Mouse (Mus musculus) layer of hippocampus, postnatal 14 days (tissue): Measurements from ENCODE around the gene Ccdc191. TPM values are rescaled to one million over a fixed set of nuclear protein-coding genes. Genes with fewer than 3 reads are reported as not detected.

Experiments
- DNase-seq, 2 experiments: peaks; one replicate each; pipeline ENCODE4 v3.0.0; 2021 to 2022; ENCODE audit warnings: low spot score in 2 of 2, mixed read lengths in 1 of 2
- total RNA-seq, 2 experiments: library from RNA; stranded (reverse); gene quantifications; 2 replicates each; pipeline ENCODE4 v1.2.3; 2021

The Ccdc191 gene
- total RNA-seq, 2 experiments from 2014 or later: 2.2 to 7.8 TPM

DNA sequence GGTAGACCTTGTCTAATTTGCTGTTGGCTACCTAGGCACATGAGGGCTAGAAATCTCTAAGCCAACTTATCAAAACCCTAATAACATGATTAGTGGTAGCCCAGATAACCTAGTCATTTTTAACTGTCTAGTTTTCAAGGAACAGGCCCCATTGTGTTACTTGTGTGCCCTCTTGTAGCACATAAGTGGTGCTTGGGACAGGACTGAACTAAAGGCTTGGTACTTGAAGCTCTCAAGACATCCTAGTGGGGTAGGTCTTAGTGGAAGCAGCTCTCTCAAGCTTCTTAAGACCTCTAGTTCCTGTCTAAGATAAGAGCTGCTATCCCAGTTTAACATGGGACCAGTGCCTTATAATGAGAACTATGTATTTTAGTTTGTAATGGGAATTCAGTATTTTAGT lies 41.0 kb downstream of the Ccdc191 start:
- DNase-seq: no peak

DNA sequence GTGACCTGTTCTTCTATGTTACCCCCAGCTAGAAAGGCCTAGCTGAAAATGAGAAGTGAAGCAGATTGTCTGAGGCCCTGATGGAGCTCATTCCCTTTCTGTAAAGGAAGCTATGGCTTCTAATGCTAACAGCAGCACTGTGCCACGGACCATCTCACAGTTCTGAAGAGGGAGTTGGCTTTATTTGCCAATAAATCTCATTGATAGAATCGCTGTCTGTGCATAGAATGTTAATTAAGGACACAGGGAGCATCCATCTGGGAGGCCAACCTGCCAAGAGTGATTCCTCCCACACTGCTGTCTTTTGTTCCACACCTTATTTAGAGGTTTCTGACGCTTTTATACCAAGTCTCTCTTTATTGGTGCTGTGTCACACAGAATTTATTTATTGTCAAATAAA lies 41.9 kb downstream of the Ccdc191 start:
- peak in 1 of 2 experiments; percentile 73 for DNase-seq

DNA sequence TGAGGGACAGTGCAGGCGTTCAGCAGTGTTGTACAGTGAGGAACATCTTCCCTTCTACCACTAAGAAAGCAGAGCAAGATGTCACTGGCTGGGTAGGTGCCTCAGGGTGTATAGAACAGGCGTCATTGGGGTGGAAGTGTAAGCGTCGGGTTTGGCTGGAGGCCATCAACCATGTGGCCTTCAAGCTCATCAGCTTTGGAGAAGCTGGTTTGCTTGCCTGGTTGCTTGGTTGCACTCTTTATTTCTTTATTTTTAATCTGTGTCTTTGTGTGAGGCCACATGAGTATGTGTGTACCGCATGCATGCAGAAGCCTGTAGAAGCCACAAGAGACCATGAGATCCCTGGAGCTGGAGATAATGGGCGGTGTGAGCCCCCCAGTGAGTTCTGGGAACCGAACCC lies 42.7 kb downstream of the Ccdc191 start:
- no peak for DNase-seq

DNA sequence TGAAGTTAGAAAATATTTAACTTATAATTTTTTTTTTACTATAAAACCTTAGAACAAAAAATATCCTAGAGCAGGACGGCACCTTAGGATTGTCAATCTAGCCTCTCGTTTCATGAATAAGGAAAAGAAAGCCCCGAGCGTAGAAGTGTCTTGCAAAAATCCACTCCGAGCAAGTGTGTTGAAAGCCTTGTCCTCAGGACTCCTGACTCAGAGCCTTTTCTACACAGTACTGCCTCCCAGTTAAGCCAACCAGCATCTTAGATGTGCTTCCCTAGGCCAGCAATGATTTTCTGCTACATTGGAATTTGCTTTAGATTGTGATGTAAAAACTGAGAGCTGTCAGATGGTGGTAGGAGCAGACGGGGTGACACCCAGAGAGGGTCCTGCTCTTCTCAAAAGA lies 43.4 kb downstream of the Ccdc191 start:
- no peak for DNase-seq

DNA sequence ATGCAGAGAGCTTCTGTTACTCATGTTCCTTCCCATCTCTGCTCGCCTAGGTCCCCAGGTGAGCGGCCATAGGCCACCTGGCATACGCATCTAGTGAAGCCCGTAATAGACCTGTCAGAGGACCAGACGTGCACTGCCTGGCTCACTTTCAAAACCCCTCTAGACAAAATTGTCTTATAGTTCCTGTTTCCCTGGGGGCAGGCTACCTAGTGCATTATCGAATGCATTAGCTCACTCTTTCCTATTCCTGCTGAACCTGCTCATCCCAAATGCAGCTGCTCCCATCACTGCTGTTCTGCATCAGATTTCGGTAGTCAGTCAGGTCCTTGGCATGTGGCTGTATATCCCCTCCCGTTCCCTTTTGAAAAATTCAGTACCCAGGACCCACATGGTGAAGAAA lies 45.3 kb downstream of the Ccdc191 start:
- no peak for DNase-seq

DNA sequence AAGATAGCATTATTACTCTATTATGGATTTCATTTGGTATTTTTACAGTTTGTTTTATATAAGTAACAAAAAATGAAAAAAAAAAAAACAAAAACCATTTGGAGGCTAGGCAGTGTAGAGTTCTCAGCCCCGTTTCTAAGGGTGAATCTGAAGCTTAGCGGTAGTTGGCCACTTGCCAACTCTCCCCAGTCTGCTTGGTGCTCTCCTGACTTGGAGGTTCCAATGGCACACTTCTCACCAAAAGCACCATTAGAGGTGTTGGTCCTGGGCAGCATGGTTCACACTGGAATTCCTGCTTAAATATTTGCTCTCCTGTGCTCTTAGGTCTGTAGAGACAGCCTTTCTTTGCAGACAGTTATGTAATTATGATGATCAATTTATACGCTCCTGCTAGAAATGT lies 45.8 kb downstream of the Ccdc191 start:
- DNase-seq: no peak

DNA sequence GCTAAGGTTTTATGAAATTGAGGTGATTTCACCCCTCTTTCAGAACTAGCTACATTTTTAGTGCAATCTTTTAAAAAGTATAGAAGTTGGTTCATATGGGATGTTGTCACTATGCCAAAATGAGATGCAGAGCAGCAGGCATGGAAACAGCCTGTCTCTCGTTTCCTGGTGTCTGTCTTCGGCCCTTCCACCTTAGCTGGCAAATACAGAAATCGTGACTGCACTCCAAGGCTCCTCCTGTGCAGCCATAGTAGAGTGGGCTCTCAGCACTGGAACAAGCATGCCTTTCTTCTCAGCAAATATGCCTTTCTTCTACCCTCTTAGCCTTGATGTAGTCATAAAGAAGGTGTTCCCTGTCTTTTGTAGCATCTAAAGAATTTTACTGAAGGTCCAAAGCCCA lies 46.3 kb downstream of the Ccdc191 start:
- DNase-seq: no peak

DNA sequence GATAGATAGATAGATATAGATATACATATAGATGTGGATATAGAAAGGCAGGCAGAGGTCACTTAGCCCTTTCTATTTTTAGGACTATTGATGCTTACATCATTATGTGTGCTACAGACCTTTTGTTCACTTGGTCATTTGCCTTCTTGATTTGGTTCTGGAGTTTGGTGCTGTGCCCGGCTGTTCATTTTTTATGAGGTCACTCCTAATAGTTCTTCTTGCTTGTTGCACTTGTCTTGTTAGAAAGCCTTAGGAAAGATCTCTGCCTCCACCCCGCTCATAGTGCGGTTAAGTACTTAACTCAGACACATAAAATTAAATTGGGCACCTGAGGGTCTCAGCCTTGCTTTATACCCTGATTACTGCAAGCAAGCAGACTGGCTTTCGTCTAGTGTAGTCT lies 51.2 kb downstream of the Ccdc191 start:
- no peak for DNase-seq

DNA sequence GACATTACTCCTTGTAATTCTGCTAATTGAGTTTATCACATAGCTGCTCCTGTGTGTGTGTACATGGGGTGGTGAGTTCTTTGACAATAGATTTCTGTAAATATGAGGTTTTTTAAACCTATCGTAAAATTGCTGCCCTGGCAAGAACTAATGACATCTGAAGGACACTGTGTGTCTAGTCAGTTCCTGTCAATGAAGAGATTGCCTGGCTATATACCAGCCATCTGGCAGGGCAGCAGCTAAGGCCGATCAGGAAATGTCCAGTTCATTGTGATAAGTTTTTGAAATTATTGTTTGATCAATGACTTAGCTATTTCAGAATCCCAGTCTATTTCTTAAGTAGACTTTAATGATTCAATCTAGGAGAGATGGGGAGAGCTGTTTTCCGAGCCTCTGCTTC lies 55.8 kb downstream of the Ccdc191 start:
- no peak for DNase-seq

DNA sequence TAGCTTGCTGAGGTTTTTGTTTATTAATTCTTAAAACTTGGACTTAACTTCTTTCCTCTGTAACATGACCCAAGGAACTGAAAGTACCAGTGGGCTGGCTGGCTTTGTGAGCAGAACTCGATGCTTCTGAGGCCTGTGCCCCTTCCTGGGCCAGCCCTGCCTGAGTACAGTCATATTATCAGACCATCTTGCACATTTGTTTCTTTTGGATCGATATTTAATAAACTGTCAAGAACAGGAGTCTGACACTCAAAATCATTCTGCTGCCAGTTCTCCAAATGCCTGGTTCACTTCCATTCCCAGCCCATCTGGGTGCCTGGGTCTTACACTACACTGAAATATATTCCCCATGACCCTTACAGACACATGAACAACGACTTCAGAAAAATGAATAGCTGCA lies 56.3 kb downstream of the Ccdc191 start:
- DNase-seq: peak in 1 of 2 experiments; percentile 64

DNA sequence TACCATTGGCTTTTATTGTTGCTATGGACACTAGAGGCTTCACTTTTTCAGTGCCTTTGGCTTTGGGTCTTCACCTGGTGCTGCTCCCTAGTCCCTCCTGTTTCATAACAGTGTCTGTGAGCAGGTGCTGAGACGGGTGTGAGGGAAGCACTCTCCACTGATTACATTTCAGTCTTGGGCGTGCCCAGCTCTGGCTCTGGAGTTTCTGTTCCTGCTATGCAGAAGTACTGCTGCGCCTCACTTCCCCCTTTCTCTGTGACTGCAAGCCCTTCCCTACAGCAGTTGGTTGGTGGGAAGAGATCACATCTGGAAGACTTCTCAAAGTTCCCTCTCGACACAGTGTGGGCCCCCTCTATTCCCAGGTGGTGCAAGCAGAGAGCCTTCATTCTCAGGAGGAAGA lies 62.0 kb downstream of the Ccdc191 start:
- DNase-seq: no peak

DNA sequence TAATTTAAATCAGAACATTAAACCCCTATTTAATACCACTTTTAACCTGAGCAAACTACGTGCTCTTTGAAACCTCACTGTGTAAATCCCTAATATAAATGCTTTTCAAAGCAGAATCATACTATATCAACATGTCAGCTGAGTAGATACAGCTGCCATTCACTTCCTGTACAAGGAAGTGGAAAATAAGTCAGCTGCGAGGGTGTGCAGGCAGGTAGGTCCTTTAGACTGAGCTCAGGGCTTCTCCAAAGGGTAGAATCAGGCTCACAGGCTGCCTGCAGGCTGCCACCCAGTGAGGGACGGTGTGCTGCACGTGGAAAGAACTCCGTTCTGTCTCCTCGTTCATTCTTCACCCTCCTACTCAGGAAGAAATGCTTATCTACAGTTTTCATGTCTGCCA lies 65.3 kb downstream of the Ccdc191 start:
- no peak for DNase-seq

DNA sequence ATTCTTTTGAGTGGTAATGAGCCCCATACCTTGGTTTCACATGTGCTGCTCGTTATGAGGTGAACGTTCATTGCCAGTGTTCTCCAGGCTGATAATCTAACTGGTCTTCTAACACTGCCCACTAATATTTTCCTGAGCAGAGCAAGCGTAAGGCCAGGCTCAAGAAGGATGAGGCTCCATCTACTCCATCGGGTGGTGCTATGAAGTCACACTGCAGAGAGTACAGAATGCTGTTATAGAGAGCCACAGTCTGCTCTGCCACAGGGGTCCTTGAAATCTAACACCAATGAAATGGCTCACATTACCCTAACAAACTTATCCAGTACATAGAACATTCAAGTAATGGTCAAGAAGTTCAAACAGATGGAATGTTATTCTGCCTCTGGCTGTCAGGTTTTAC lies 68.4 kb downstream of the Ccdc191 start:
- no peak for DNase-seq

DNA sequence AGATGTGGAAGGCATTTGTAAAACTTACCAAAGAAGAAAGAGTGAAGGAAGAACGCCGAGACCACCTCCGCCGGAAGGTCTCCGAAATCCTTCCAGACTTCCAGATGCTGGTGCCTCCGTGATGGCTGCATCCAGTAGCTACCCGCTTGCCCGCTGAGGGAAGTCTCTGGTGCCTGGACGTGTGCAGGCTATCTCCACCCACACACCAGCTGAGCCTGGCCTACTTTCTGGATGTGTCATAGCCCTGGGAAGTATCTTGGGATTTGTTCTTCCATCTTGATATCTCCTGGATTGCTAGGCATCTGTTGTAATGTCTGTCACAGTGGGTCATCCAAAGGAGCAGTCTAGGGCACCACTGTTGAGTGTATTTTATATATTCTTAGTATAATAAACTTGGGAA lies 73.7 kb downstream of the Ccdc191 start:
- no peak for DNase-seq

DNA sequence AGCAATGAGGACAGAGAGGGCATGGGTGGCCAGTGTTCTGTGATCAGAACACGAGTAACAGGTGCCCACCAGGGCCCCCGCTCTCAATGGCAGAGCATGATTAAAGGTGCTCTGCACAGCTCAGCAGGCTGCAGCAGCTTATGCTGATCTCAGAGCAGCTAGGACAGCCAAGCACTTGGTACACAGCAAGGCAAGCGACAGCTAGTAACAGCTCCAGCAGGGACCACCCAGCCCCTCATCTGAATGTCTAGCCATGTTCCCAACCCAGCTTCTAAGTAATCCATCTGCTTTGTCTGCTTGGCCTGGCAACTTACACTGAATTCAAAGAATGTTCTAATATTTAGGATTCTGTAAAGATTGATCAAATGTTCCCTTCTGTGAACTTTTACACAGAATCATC lies 74.2 kb downstream of the Ccdc191 start:
- peak; percentile 52 to 66 for DNase-seq

DNA sequence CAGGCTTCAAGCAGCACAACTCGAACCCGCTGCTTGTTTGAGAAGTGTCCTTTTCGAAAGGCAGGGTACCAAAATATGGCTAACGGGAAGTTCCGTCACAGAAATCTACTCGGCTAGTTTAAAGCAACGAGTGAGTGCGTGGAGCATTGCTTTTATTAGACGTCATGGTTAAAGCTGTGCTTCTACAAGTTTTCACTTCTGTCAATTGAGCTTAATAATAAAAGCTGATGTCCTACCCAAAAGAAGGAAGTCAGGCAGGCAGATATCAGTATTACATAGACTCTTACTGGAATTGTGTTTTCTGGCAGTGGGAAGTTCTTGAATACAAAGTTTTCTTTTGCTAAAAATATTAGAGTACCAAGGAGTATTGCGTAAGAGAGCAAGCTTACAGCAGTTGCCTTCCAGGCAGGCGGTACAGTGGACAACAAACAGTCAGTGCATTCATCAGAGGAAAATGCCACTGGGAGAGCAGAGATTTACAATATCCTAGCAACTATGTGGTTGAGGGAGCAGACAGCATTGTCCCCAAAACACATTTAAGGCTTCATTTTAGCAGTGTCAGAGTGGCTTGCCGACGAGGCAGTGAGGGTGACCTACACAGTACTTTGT lies 76.3 kb downstream of the Ccdc191 start:
- DNase-seq: no peak

DNA sequence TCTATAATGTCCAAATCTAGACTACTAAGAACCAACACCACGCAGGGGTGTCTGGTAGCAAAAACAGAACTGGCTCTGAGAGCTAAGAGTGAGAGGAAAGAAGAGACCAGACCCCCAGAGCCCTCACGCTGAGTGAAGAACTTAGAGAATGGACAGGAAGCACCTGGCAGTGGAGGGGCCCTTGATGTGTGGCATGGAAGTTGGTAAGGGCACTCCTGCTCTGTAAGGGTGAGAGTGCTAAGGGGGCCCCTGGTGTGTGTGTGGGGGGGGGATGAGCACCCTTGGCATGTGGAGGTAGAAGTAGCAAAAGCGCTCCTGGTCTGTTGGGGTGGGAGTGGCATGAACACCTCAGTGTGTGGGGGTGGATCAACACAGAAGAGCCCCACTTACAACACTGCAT lies 80.8 kb downstream of the Ccdc191 start:
- no peak for DNase-seq

DNA sequence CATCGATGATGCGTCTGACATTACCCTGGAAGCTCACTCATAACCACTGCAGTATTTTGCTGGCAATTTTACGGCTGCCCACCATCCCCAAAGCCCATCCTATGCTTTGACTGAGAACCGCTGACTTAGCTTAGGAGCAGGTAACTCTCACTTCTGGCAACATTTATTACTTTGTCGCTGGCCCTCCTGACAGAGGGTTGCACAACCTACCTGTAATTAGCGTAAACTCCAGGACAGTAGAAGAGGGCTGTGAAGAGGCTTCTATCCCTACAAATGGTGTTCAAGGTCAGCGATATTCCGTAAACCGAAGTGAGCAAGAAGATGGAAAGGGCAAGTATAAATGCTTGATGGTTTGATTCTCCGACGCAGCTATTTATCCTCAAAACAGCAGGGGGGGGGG lies 81.6 kb downstream of the Ccdc191 start:
- no peak for DNase-seq

DNA sequence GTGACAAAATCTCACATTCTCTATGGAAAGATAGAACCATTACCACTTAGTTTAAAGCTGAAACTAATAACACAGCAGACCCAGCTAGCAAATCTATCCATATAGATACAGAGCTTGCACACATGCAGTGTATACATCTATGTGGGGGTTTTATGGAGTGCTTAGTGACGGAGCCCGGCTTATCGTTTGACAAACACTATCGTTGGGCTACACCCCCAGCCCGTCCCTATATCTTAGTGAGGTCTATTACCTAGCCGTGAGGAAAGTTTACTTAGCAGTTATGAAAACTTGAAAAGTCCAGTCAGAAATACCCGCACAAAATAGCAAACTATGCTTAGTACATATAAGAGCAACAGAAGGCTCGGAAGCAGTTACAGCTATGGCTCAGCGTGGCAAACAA lies 82.1 kb downstream of the Ccdc191 start:
- DNase-seq: no peak

DNA sequence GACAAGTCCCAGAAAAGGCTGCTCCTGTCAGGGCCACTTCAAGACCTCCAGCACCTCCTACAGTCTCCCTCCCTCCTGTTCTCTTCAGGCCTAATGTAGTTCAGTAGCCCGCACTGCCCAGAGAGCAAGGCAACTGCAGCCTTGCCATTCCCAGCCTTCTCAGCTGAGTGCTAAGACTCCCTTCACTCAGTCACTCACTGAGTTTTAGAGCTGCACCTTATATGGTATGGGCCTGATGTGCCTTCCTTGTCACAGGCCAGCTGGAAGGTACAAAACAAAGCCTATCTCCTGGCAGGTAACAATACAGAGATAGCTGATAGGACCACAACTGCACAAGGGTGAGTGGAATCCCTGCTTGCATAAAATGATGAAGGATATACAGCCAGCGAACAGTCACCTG lies 82.8 kb downstream of the Ccdc191 start:
- no peak for DNase-seq

DNA sequence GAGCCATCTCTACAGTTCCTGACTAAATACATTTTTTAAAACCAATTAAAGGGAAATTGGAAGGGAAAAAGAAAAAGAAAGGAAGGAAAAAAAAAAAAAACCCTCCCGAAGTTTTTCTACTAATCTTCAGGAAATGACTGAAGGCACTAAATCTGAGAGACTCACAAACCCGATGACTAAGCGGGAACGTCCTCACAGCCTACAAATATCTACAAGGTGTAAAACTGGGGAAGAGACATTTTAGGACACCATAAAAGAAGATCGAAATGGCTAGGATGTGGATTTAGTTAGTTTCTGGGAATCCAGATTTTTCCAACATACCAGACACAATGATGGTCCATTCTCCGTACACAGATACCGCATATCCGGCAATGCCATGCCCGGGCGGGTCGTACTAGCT lies 83.5 kb downstream of the Ccdc191 start:
- no peak for DNase-seq

DNA sequence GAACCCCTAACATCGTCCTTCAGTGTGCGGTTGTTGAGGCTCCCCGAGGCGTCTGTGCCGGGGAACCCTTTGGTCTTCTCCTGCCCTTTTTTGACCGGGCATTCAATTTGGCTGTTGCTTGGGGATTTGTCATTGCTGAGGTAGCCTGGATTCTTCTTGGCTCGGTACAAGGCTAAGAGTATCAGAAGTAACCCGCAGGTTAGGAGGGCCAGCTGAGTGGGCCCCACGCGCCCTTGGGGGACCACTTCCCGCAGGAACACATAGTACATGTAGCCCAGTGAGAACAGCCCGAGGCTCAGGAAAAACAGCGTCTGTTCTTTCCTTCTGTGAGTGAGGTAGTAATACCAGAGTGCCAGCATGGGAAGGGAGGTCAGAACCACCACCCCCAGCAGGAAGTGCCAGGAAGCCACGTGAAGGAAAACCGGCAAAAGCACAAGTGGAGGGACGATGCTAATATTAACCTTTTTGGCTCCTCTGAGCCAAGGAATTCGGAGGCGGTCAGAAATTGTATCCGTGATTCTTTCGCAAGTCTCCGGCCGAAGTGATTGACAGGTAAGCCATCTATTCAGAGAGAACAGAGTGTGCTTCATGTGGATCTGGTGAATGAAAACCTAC lies 84.1 kb downstream of the Ccdc191 start:
- no peak for DNase-seq

DNA sequence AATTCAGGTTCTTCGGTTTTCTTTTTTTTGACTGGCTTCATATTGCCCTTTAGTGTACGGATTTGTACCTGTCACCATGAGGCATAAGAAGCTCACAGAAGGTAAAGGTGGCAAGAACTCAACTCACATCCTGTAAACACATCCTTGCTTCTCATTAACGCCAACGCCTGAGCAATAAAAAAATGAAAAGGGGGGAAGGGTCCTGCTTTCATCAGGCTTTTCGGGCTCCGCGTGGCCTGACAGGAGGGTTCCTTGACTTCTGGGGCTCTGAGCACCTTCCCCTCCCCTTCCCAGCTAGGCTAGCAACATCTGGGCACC lies 89.4 kb downstream of the Ccdc191 start:
- no peak for DNase-seq
